Comparison of ENCODE assay signal across 7 mouse cellular contexts in the genomic region with DNA sequence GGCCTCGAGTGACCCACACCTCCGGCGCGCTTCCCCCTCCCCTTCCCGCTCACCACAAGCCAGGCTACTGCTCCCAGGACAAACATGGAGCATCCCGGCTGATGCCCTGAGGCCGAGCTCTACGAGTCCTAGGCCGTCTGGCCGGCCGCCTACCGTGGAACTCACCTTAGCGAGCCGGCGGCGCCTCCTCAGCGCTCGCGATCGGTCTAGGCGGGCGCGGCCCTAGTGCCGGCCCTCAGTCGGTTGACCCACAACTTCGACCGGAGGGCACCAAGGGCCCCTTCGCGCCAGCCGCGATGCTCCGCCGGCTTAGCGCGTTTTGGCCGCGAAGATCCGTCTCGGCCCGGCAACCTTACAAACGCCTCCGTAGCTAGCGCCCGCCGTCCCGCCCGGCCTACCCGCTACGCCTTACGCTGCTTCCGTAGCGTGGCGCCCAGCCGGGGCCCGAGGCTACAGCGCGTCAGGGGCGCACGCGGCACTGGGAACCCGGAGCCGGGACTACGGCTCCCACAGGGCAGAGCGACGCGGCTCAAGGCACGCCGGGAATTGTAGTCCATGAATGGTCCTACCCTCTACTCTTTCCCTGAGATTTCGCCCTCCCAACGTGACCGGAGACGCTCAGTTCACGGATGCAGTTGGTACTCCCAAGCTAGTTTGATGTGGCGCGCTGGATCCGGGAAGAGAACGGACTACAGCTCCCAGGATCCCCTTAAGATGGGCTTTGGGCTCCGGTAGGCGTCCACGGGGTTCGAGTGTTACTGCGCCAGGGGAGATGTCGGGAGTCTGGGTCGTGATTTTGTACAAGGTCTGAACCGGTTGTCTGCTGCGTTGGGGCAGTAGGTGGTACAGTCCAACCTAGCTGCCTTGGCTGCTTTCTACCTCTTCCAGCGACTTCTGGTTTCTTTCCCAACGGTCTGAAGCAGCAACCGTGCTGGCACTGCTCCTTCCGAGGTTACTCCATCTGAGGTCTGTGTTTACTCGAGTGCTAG. TPM values are rescaled to one million over a fixed set of nuclear protein-coding genes. Genes with fewer than 3 reads are reported as not detected.
DNase-seq lines count a peak whose midpoint lies in the region; ATAC-seq and TF ChIP-seq lines count a peak whose summit lies in the region.

A gene (minus strand): TSS at position 491 of the 989 bp plus-strand sequence.

- H3K9ac ChIP-seq in intestine, postnatal 0 days (ENCODE audit: low read depth, low read length), result peak within 1 kb of the TSS; percentile 90
- peak within 1 kb of the TSS; percentile 86 for H3K9ac ChIP-seq in midbrain, embryonic 12.5 days (replicated peaks)

- peak within 1 kb of the TSS; percentile 92 for H3K4me3 ChIP-seq in embryonic facial prominence, embryonic 10.5 days
- peak within 1 kb of the TSS; percentile 87 for H3K4me3 ChIP-seq in intestine, postnatal 0 days (ENCODE audit: low read depth, low read length)
- peak within 1 kb of the TSS; percentile 84 for H3K4me3 ChIP-seq in midbrain, embryonic 12.5 days
- peak within 1 kb of the TSS; percentile 82 for H3K4me3 ChIP-seq in small intestine, adult 2 months (ENCODE audit: low read depth, low read length)

- under 1% methylated on average over 91 of the region's 91 CpGs for WGBS in embryonic facial prominence, embryonic 10.5 days
- under 1% methylated on average over 88 of the region's 91 CpGs for WGBS in intestine, postnatal 0 days
- under 1% methylated on average over 91 of the region's 91 CpGs for WGBS in midbrain, embryonic 12.5 days
- WGBS in small intestine, adult 2 months, result under 1% methylated on average over 91 of the region's 91 CpGs

- peak; percentile 94 for DNase-seq in adrenal gland, postnatal 10 days
- DNase-seq in embryonic facial prominence, embryonic 10.5 days (ENCODE audit: low spot score), result peak; percentile 96
- DNase-seq in gonadal fat pad, adult 2 months (ENCODE audit: low read depth), result peak; percentile 66
- peak; percentile 94 for DNase-seq in left cerebral cortex, postnatal 4 days

- H3K27ac ChIP-seq in embryonic facial prominence, embryonic 10.5 days (replicated peaks), result peak within 1 kb of the TSS; percentile 90
- peak within 1 kb of the TSS; percentile 91 for H3K27ac ChIP-seq in intestine, postnatal 0 days (ENCODE audit: low read depth, low read length)
- peak within 1 kb of the TSS; percentile 89 for H3K27ac ChIP-seq in midbrain, embryonic 12.5 days (replicated peaks)
- peak within 1 kb of the TSS; percentile 74 for H3K27ac ChIP-seq in small intestine, adult 2 months (ENCODE audit: insufficient read depth, low read depth, low read length)

- H3K36me3 ChIP-seq in embryonic facial prominence, embryonic 10.5 days (replicated peaks), result peaks cover 43% of the 10 kb centered on the region
- H3K36me3 ChIP-seq in intestine, postnatal 0 days (ENCODE audit: control insufficient read depth, insufficient read depth), result peaks cover 19% of the 10 kb centered on the region; the same call in 1 of the 2 replicates
- H3K36me3 ChIP-seq in midbrain, embryonic 12.5 days, result peaks cover 24% of the 10 kb centered on the region
- H3K36me3 ChIP-seq in small intestine, adult 2 months (ENCODE audit: control insufficient read depth, insufficient read depth, low read length), result peaks cover 11% of the 10 kb centered on the region

- peak; percentile 94 for ATAC-seq in intestine, postnatal 0 days
- peak; percentile 99 for ATAC-seq in midbrain, embryonic 12.5 days (ENCODE audit: low FRiP score, low read depth)

- H3K4me1 ChIP-seq in embryonic facial prominence, embryonic 10.5 days, result peaks cover 39% of the 10 kb centered on the region
- H3K4me1 ChIP-seq in intestine, postnatal 0 days (replicated peaks; ENCODE audit: control insufficient read depth, insufficient read depth, low read length), result peaks cover 9% of the 10 kb centered on the region; the same call in 1 of the 2 replicates
- H3K4me1 ChIP-seq in midbrain, embryonic 12.5 days, result peaks cover 19% of the 10 kb centered on the region
- H3K4me1 ChIP-seq in small intestine, adult 2 months (ENCODE audit: control insufficient read depth, insufficient read depth, insufficient read length, low read length), result peaks cover 30% of the 10 kb centered on the region

- TF ChIP-seq POLR2A in small intestine, adult 2 months (IDR thresholded peaks at IDR 0.05; ENCODE audit: low read depth, low read length), result peak; percentile 64; the same call in 1 of the 2 replicates

- peak; percentile 17; the same call in 1 of the 2 replicates for TF ChIP-seq CTCF in intestine, postnatal 0 days (IDR thresholded peaks at IDR 0.05; ENCODE audit: low read depth)
- TF ChIP-seq CTCF in small intestine, adult 2 months (IDR thresholded peaks at IDR 0.05; ENCODE audit: extremely low read depth, insufficient read length, insufficient replicate concordance, low read depth, low read length), result no peak

- no peaks in the 10 kb centered on the region for H3K27me3 ChIP-seq in embryonic facial prominence, embryonic 10.5 days (replicated peaks; ENCODE audit: low read depth, poor library complexity, severe bottlenecking)
- no peaks in the 10 kb centered on the region for H3K27me3 ChIP-seq in intestine, postnatal 0 days (replicated peaks; ENCODE audit: control insufficient read depth, insufficient read depth, low read length)
- no peaks in the 10 kb centered on the region for H3K27me3 ChIP-seq in midbrain, embryonic 12.5 days
- no peaks in the 10 kb centered on the region for H3K27me3 ChIP-seq in small intestine, adult 2 months (ENCODE audit: control insufficient read depth, insufficient read depth, low read length)

- H3K4me2 ChIP-seq in intestine, postnatal 0 days (replicated peaks; ENCODE audit: low read depth), result peak within 1 kb of the TSS; percentile 90
- H3K4me2 ChIP-seq in midbrain, embryonic 12.5 days (replicated peaks), result peak within 1 kb of the TSS; percentile 93

- intact Hi-C loops in left cerebral cortex, postnatal 4 days (cut with DNase I), result no loop called here

- no peaks in the 10 kb centered on the region for H3K9me3 ChIP-seq in embryonic facial prominence, embryonic 10.5 days
- no peaks in the 10 kb centered on the region for H3K9me3 ChIP-seq in intestine, postnatal 0 days (ENCODE audit: control insufficient read depth)
- no peaks in the 10 kb centered on the region for H3K9me3 ChIP-seq in midbrain, embryonic 12.5 days

RNA-seq across cellular contexts. Expression of the gene that starts here (rescaled TPM):
- total RNA-seq in adrenal gland, postnatal 10 days (2021), result 10 to 100 TPM; 15.8 to 16.2 TPM
- 34.3 and 40.1 TPM in 2 replicates for polyA plus RNA-seq in embryonic facial prominence, embryonic 10.5 days (2016; fragmentation: Nextera tagmentation; extraction: Ambion mirVana)
- polyA plus RNA-seq in gonadal fat pad, adult 2 months (2012; rRNA removed), result 27.6 and 28.1 TPM in 2 replicates
- 29.5 and 37.4 TPM in 2 replicates for polyA plus RNA-seq in intestine, postnatal 0 days (2015; fragmentation: Nextera tagmentation; extraction: Ambion mirVana)
- 10 to 100 TPM; 42.2 to 45.9 TPM for total RNA-seq in left cerebral cortex, postnatal 4 days (2021)
- 30.4 and 30.6 TPM in 2 replicates for polyA plus RNA-seq in midbrain, embryonic 12.5 days (2016; fragmentation: Nextera tagmentation; extraction: Ambion mirVana)
- polyA plus RNA-seq in small intestine, adult 2 months (2012; rRNA removed), result 46.8 and 75.2 TPM in 2 replicates

Comparison
In these comparisons a context has a peak if more than half of its experiments do, and no peak if none do; other contexts are left out.
1. Peak in every context shown above with its lines: DNase-seq, ATAC-seq, H3K4me3 ChIP-seq and H3K27ac ChIP-seq.